Mouse (Mus musculus) kidney, adult 18-20 months (tissue): ENCODE data around the gene Gm38394.
A peak's percentile ranks its signal among the peaks of the same experiment; 100 is the strongest.
"Not testable (repeated sequence)": the region's sequence is repeated elsewhere in the genome, so short reads cannot be mapped to it uniquely, and the experiment has no call there.

Experiments
- DNase-seq: peaks from one replicate; pipeline ENCODE4 v3.0.0; 2021

The Gm38394 gene

GRCm38 (mm10) chr1:133661203-133661933 lies at the start of gene Gm38394:
Gene Gm38394, minus strand, starts transcription at chr1:133661318.
- peak; percentile 92 for DNase-seq

- no peak for DNase-seq
Measured at GRCm38 (mm10) chr1:133710895-133711294, 49.8 kb upstream of the Gm38394 start.

- DNase-seq: no peak
Measured at GRCm38 (mm10) chr1:133709292-133709691, 48.2 kb upstream of the Gm38394 start.

GRCm38 (mm10) chr1:133701824-133702223 lies 40.7 kb upstream of the Gm38394 start:
- DNase-seq: not testable (repeated sequence)

GRCm38 (mm10) chr1:133697935-133698620 lies 37.0 kb upstream of the Gm38394 start:
- DNase-seq: no peak

GRCm38 (mm10) chr1:133695901-133696300 lies 34.8 kb upstream of the Gm38394 start:
- DNase-seq: peak; percentile 85

- no peak for DNase-seq
Measured at GRCm38 (mm10) chr1:133694876-133695275, 33.8 kb upstream of the Gm38394 start.

- DNase-seq: no peak
Measured at GRCm38 (mm10) chr1:133694301-133694700, 33.2 kb upstream of the Gm38394 start.

GRCm38 (mm10) chr1:133693536-133694114 lies 32.5 kb upstream of the Gm38394 start:
- DNase-seq: no peak

GRCm38 (mm10) chr1:133692195-133692594 lies 31.1 kb upstream of the Gm38394 start:
- no peak for DNase-seq

GRCm38 (mm10) chr1:133691046-133691445 lies 29.9 kb upstream of the Gm38394 start:
- DNase-seq: no peak

- no peak for DNase-seq
Measured at GRCm38 (mm10) chr1:133689897-133690296, 28.8 kb upstream of the Gm38394 start, which contains the start of gene Lax1. Gene Lax1, minus strand, starts transcription at chr1:133690108.

GRCm38 (mm10) chr1:133688301-133688700 lies 27.2 kb upstream of the Gm38394 start:
- no peak for DNase-seq

GRCm38 (mm10) chr1:133685749-133686519 lies 24.8 kb upstream of the Gm38394 start:
- DNase-seq: peak; percentile 56

- no peak for DNase-seq
Measured at GRCm38 (mm10) chr1:133671801-133672200, 10.7 kb upstream of the Gm38394 start.

- no peak for DNase-seq
Measured at GRCm38 (mm10) chr1:133671266-133671665, 10.1 kb upstream of the Gm38394 start.

- no peak for DNase-seq
Measured at GRCm38 (mm10) chr1:133670776-133671175, 9.7 kb upstream of the Gm38394 start.

GRCm38 (mm10) chr1:133670190-133670589 lies 9.1 kb upstream of the Gm38394 start:
- no peak for DNase-seq

GRCm38 (mm10) chr1:133668618-133669017 lies 7.5 kb upstream of the Gm38394 start:
- no peak for DNase-seq

- DNase-seq: no peak
Measured at GRCm38 (mm10) chr1:133667721-133668120, 6.6 kb upstream of the Gm38394 start.

GRCm38 (mm10) chr1:133665713-133666112 lies 4.6 kb upstream of the Gm38394 start:
- DNase-seq: not testable (repeated sequence)

GRCm38 (mm10) chr1:133664203-133664970 lies 3.3 kb upstream of the Gm38394 start:
- DNase-seq: no peak
